Mouse (Mus musculus) midbrain, embryonic 11.5 days (tissue): ENCODE results near the gene Zfp740. TPM values are rescaled to one million over a fixed set of nuclear protein-coding genes. Genes with fewer than 3 reads are reported as not detected.
A peak's percentile ranks its signal among the peaks of the same experiment; 100 is the strongest.

Experiments
- ATAC-seq: fragments of 200-750 bp; cut with Nextera tagmentation; 2 replicates; pipeline ENCODE4 v1.8.0; 2017; ENCODE audit warnings: moderate TSS enrichment, moderate library complexity; ENCODE audit not compliant: low FRiP score
- DNase-seq: peaks from one replicate; pipeline ENCODE4 v3.0.0; 2015; ENCODE audit warnings: low spot score; ENCODE audit errors: missing footprints
- H3K27ac ChIP-seq: fragments of 300-500 bp; sonication (generic); 2 replicates; pipeline ENCODE4 v1.5.1; 2014; ENCODE audit warnings: low read depth, low read length
- H3K27me3 ChIP-seq: fragments of 300-500 bp; sonication (generic); 2 replicates; pipeline ENCODE4 v1.6.1; 2014; ENCODE audit warnings: mild to moderate bottlenecking, low read length, moderate library complexity, mixed read lengths; ENCODE audit not compliant: control insufficient read depth, insufficient read depth
- H3K36me3 ChIP-seq: fragments of 300-500 bp; sonication (generic); 2 replicates; pipeline ENCODE4 v1.6.1; 2014; ENCODE audit warnings: mild to moderate bottlenecking, low read length, moderate library complexity, mixed read lengths; ENCODE audit not compliant: control insufficient read depth, insufficient read depth
- H3K4me1 ChIP-seq: fragments of 300-500 bp; sonication (generic); 2 replicates; pipeline ENCODE4 v1.6.1; 2014; ENCODE audit warnings: low read length; ENCODE audit not compliant: control insufficient read depth, insufficient read depth
- H3K4me2 ChIP-seq: fragments of 300-500 bp; sonication (generic); 2 replicates; pipeline ENCODE4 v1.6.1; 2014; ENCODE audit warnings: mild to moderate bottlenecking, moderate library complexity
- H3K4me3 ChIP-seq: fragments of 300-500 bp; sonication (generic); 2 replicates; pipeline ENCODE4 v1.5.1; 2014; ENCODE audit warnings: low read depth, low read length
- H3K9ac ChIP-seq: fragments of 300-500 bp; sonication (generic); 2 replicates; pipeline ENCODE4 v1.6.1; 2014; ENCODE audit warnings: low read length
- H3K9me3 ChIP-seq: fragments of 300-500 bp; sonication (generic); 2 replicates; pipeline ENCODE4 v1.6.1; 2016; ENCODE audit warnings: low read length; ENCODE audit not compliant: control insufficient read depth
- WGBS: fragments of 180-500 bp; shearing (Covaris S2); extraction: QIAGEN DNeasy Blood & Tissue Kit; methylation state at CpG from one replicate; pipeline ENCODE4 v1.1.7; 2014; 5-methylcytosine and 5-hydroxymethylcytosine counted together
- polyA plus RNA-seq: library from polyadenylated mRNA; unstranded; fragments of >200 nt; fragmentation: Nextera tagmentation; extraction: Ambion mirVana; gene quantifications from 2 replicates; pipeline ENCODE4 v1.2.1, GENCODE M21; 2014

Zfp740 gene
- polyA plus RNA-seq, 1 experiment from 2014 or later = 61.1 TPM

GRCm38 (mm10) chr15:102231748-102232147 lies 28.7 kb downstream of the Zfp740 start, which contains the start of gene Itgb7:
TSS of gene Itgb7 (minus strand) at chr15:102231944.
- no peak for DNase-seq
- no peak within 1 kb of the TSS for H3K9ac ChIP-seq
- no peak within 1 kb of the TSS for H3K4me3 ChIP-seq
- H3K4me2 ChIP-seq = no peak within 1 kb of the TSS
- peaks cover 13% of the 10 kb centered on the region for H3K4me1 ChIP-seq
- no peak within 1 kb of the TSS for H3K27ac ChIP-seq
- no peaks in the 10 kb centered on the region for H3K9me3 ChIP-seq
- H3K27me3 ChIP-seq = no peaks in the 10 kb centered on the region
- no peaks in the 10 kb centered on the region for H3K36me3 ChIP-seq
- no peak for ATAC-seq
- WGBS = 58% methylated on average over 6 of the region's 6 CpGs

DNA sequence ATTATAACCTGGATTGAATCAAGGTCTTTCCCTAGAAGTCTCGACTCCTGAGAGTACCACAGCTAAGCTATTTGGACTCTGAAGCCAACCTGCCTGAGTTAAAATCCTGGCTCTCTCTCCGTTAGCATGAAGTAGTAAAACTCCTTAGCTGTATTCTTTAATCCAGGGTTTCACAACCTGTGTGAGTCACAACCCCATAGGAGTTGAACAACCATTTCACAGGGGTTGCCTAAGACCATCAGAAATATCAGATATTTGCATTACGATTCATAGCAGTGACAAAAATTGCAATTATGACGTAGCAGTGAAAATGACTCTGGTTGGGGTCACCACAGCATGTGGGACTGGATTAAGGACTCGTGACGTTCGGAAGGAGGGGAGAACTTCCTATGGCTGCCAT lies 29.7 kb downstream of the Zfp740 start:
- Histone ChIP-seq H3K27me3 (no peaks in the 10 kb centered on the region), H3K4me3 (no peak overlapping the region), H3K27ac (no peak overlapping the region), H3K9me3 (no peaks in the 10 kb centered on the region), H3K4me1 (peaks cover 13% of the 10 kb centered on the region), H3K9ac (no peak overlapping the region), H3K36me3 (no peaks in the 10 kb centered on the region), H3K4me2 (no peak overlapping the region)
- no peak for DNase-seq
- 90% methylated on average over 7 of the region's 7 CpGs for WGBS
- no peak for ATAC-seq

DNA sequence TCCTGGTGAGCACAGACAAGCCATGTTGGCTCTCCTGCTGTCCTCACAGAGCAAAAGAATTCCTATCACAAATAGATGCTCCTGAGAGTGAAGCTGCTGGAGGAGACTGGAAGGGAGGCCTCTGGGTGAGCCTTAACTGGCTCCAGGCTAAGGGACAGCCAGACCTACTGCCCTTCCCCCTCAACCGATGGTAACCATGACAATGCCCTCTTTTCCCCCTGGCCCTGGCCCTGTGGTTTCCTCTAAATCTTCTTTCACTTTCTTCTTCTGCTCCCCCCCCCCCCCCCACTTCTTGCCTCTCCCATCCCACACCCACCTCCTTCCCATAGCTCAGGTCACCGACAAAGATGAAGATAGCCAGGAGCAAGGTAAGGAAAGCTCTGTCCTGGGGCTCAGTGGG lies 30.8 kb downstream of the Zfp740 start:
- H3K9ac ChIP-seq = no peak overlapping the region
- no peak overlapping the region for H3K4me2 ChIP-seq
- no peak overlapping the region for H3K27ac ChIP-seq
- no peak overlapping the region for H3K4me3 ChIP-seq
- peaks cover 13% of the 10 kb centered on the region for H3K4me1 ChIP-seq
- DNase-seq (no peak), ATAC-seq (no peak)
- H3K27me3 ChIP-seq = no peaks in the 10 kb centered on the region
- 11% methylated on average over 2 of the region's 2 CpGs for WGBS
- H3K9me3 ChIP-seq = no peaks in the 10 kb centered on the region
- no peaks in the 10 kb centered on the region for H3K36me3 ChIP-seq

DNA sequence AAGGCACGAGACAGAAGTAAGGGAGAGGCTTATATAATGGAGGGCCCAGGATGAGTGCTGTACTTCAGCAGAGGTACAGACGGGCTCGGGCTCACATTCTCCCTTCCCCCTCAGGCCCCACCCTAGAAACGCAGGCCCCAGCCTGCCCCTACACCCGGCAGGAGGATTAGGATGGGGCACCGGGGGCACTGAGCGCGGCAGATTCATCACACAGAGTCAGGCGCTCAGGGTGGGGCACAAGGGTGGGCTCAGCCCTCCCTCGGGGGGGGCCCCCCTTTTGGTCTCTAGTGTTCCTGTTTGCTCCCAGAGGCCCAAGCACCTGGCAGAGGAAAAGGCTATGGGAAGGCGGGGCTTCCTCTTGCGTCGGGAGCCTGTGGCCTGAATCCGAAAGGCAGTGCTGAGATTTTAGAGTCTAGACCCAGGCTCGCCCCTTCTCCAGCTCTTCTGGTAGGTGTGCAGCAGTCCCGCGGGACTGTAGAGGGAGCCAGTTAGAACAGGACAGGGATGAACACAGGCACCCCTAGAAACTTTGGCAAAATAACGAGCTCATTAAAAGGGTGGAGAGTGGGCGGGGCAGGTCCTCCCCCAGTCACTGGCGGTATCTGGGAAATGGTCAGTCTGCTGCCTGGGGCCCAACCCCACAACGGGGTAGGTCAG lies 32.5 kb downstream of the Zfp740 start:
- ATAC-seq = peak; percentile 49

GRCm38 (mm10) chr15:102238543-102239259 lies 35.7 kb downstream of the Zfp740 start:
- Histone ChIP-seq H3K9ac (no peak overlapping the region), H3K36me3 (no peaks in the 10 kb centered on the region), H3K4me2 (no peak overlapping the region), H3K4me1 (peaks cover 17% of the 10 kb centered on the region), H3K9me3 (no peaks in the 10 kb centered on the region), H3K27ac (no peak overlapping the region), H3K4me3 (no peak overlapping the region), H3K27me3 (peaks cover 14% of the 10 kb centered on the region)
- DNase-seq = no peak
- no peak for ATAC-seq
- 86% methylated on average over 14 of the region's 14 CpGs for WGBS

More for the DNA sequence above, 32.5 kb downstream of the Zfp740 start:
- 22% methylated on average over 21 of the region's 21 CpGs for WGBS
- H3K9ac ChIP-seq = peak overlapping the region; percentile 58
- no peaks in the 10 kb centered on the region for H3K9me3 ChIP-seq
- H3K4me1 ChIP-seq = peaks cover 13% of the 10 kb centered on the region
- peak overlapping the region; percentile 33 for H3K4me2 ChIP-seq
- H3K36me3 ChIP-seq = no peaks in the 10 kb centered on the region
- DNase-seq = no peak
- no peak overlapping the region for H3K27ac ChIP-seq
- no peak overlapping the region for H3K4me3 ChIP-seq
- H3K27me3 ChIP-seq = no peaks in the 10 kb centered on the region

DNA sequence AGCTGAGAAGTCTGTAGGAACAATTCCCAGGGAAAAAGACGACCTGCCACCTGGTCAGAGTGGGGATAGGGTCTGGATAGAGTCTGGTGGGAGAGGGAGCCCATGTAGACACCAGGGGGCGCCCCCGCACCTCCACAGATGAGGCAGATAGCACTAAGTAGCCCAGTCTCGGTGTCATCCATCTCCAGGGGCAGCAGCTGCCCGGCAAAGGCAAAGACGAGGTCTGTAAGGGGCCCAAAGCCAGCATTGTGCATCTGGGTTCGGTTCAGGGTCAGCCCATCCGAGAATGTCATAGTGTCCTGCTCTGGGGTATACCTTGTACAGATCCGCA lies 36.2 kb downstream of the Zfp740 start:
- Histone ChIP-seq H3K9ac (no peak overlapping the region), H3K4me1 (peaks cover 16% of the 10 kb centered on the region), H3K9me3 (no peaks in the 10 kb centered on the region), H3K36me3 (no peaks in the 10 kb centered on the region), H3K4me2 (no peak overlapping the region), H3K27ac (no peak overlapping the region), H3K27me3 (peaks cover 19% of the 10 kb centered on the region), H3K4me3 (no peak overlapping the region)
- peak; percentile 98 for DNase-seq
- ATAC-seq = peak; percentile 75
- 14% methylated on average over 9 of the region's 9 CpGs for WGBS

DNA sequence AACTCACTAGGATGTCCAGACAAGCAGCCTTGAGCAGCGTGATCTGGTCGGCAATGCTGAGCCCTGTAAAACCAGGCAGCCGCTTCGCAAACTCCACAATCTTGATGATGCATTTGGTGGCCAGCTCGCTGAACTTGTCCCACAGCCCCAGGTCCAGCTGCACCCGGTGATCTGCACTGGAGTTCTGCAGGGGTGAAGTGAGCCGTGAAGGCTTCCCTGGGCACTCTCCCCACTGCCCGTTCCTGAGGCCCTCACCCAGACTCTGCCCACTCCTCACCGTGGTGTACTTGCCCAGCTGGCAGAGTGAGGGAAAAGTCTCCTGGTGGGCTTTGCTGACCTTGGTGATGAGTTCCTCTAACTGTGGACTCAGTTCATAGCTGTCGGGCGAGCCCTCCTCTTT lies 36.8 kb downstream of the Zfp740 start:
- Histone ChIP-seq H3K9me3 (no peaks in the 10 kb centered on the region), H3K27ac (no peak overlapping the region), H3K4me2 (no peak overlapping the region), H3K27me3 (peaks cover 25% of the 10 kb centered on the region), H3K4me1 (peaks cover 16% of the 10 kb centered on the region), H3K36me3 (no peaks in the 10 kb centered on the region), H3K9ac (no peak overlapping the region), H3K4me3 (no peak overlapping the region)
- no peak for ATAC-seq
- WGBS = 78% methylated on average over 11 of the region's 11 CpGs
- peak; percentile 78 for DNase-seq

GRCm38 (mm10) chr15:102240607-102241006 lies 37.6 kb downstream of the Zfp740 start:
- ATAC-seq (no peak), DNase-seq (no peak)
- peaks cover 11% of the 10 kb centered on the region for H3K4me1 ChIP-seq
- H3K27me3 ChIP-seq = peaks cover 33% of the 10 kb centered on the region
- H3K4me2 ChIP-seq = no peak overlapping the region
- no peak overlapping the region for H3K27ac ChIP-seq
- no peak overlapping the region for H3K9ac ChIP-seq
- H3K36me3 ChIP-seq = no peaks in the 10 kb centered on the region
- 79% methylated on average over 4 of the region's 4 CpGs for WGBS
- H3K9me3 ChIP-seq = no peaks in the 10 kb centered on the region
- no peak overlapping the region for H3K4me3 ChIP-seq

- Histone ChIP-seq H3K4me3 (no peak overlapping the region), H3K4me2 (no peak overlapping the region)
Measured at GRCm38 (mm10) chr15:102242404-102243228, 39.6 kb downstream of the Zfp740 start.

More at GRCm38 (mm10) chr15:102242404-102243228, 39.6 kb downstream of the Zfp740 start:
- H3K9ac ChIP-seq = no peak overlapping the region
- peaks cover 52% of the 10 kb centered on the region for H3K27me3 ChIP-seq
- no peaks in the 10 kb centered on the region for H3K36me3 ChIP-seq
- no peak overlapping the region for H3K27ac ChIP-seq
- DNase-seq (peak; percentile 86), ATAC-seq (no peak)
- no peaks in the 10 kb centered on the region for H3K9me3 ChIP-seq
- peaks cover 20% of the 10 kb centered on the region for H3K4me1 ChIP-seq
- 22% methylated on average over 12 of the region's 12 CpGs for WGBS
